Mouse (Mus musculus) liver, embryonic 12.5 days (tissue): Measurements from ENCODE around the gene Nek9. TPM values are rescaled to one million over a fixed set of nuclear protein-coding genes. Genes with fewer than 3 reads are reported as not detected.
A peak's percentile ranks its signal among the peaks of the same experiment; 100 is the strongest.
"Not testable (repeated sequence)": the region's sequence is repeated elsewhere in the genome, so short reads cannot be mapped to it uniquely, and the experiment has no call there.

ENCODE experiments used
- ATAC-seq: fragments of 200-750 bp; cut with Nextera tagmentation; 2 replicates; pipeline ENCODE4 v1.8.0; 2017; ENCODE audit warnings: moderate number of reproducible peaks, mild to moderate bottlenecking, moderate library complexity
- H3K27ac ChIP-seq: fragments of 300-500 bp; sonication (generic); 2 replicates; pipeline ENCODE4 v1.5.1; 2016; ENCODE audit warnings: mild to moderate bottlenecking
- H3K27me3 ChIP-seq: fragments of 300-500 bp; sonication (generic); replicated peaks from 2 replicates; pipeline ENCODE4 v1.6.1; 2016; ENCODE audit warnings: mild to moderate bottlenecking, moderate library complexity
- H3K36me3 ChIP-seq: fragments of 300-500 bp; sonication (generic); 2 replicates; pipeline ENCODE4 v1.6.1; 2016; ENCODE audit warnings: mild to moderate bottlenecking, moderate library complexity
- H3K4me1 ChIP-seq: fragments of 300-500 bp; sonication (generic); 2 replicates; pipeline ENCODE4 v1.6.1; 2016
- H3K4me2 ChIP-seq: fragments of 300-500 bp; sonication (generic); 2 replicates; pipeline ENCODE4 v1.6.1; 2016; ENCODE audit warnings: mild to moderate bottlenecking, moderate library complexity
- H3K4me3 ChIP-seq: fragments of 300-500 bp; sonication (generic); 2 replicates; pipeline ENCODE4 v1.5.1; 2016; ENCODE audit warnings: mild to moderate bottlenecking, moderate library complexity
- H3K9ac ChIP-seq: fragments of 300-500 bp; sonication (generic); 2 replicates; pipeline ENCODE4 v1.6.1; 2016; ENCODE audit warnings: mild to moderate bottlenecking, moderate library complexity
- H3K9me3 ChIP-seq: fragments of 300-500 bp; sonication (generic); replicated peaks from 2 replicates; pipeline ENCODE4 v1.6.1; 2016; ENCODE audit warnings: mild to moderate bottlenecking, moderate library complexity
- WGBS: fragments of 180-500 bp; shearing (Covaris S2); methylation state at CpG from one replicate; pipeline ENCODE4 v1.1.7; 2016; ENCODE audit not compliant: insufficient replicate concordance; 5-methylcytosine and 5-hydroxymethylcytosine counted together
- polyA plus RNA-seq: library from polyadenylated mRNA; unstranded; fragments of >200 nt; fragmentation: Nextera tagmentation; extraction: Ambion mirVana; gene quantifications from 2 replicates; pipeline ENCODE4 v1.2.1, GENCODE M21; 2016

Gene Nek9
- polyA plus RNA-seq, 1 experiment from 2014 or later, result 11.6 TPM

DNA sequence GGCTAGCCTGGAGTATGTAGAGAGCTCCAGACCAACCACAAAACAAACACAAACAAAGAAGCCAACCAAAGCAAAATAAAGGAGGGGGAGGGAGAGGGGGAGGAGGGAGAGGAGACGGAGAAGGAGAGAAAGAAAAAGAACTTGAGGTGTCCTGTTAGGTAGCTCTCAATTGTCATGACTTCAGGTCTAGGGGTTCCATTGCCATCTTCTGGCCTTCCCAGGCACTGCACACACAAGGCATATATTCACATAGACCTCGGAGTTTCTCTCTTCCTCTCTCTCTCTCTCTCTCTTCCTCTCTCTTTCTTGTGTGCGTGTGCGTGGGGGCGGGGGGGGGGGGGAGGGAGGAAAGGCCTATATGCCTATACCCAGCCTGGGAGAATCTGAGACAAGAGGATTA, 52.2 kb downstream of the Nek9 start:
- H3K9me3 ChIP-seq, result no peaks in the 10 kb centered on the region
- peaks cover 18% of the 10 kb centered on the region for H3K4me1 ChIP-seq
- H3K4me3 ChIP-seq, result no peak overlapping the region
- H3K4me2 ChIP-seq, result no peak overlapping the region
- H3K36me3 ChIP-seq, result no peaks in the 10 kb centered on the region
- H3K9ac ChIP-seq, result no peak overlapping the region
- WGBS, result 37% methylated on average over 5 of the region's 5 CpGs
- peaks cover 40% of the 10 kb centered on the region for H3K27me3 ChIP-seq
- H3K27ac ChIP-seq, result no peak overlapping the region
- no peak for ATAC-seq

DNA sequence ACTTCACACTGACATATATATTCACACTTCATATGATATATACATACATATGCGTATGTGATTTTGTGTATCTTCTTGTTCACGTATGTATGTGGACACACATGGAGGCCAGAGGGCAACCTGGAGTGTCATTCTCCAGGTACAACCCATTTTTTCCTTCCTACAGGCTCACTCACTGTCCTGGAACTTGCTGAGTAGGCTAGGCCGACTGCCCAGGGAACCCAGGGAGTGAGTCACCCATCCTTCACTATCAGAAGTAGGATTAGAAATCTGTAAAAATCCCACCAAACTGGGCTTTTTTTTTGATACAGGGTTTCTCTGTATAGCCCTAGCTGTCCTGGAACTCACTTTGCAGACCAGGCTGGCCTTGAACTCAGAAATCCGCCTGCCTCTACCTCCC, 54.2 kb downstream of the Nek9 start:
- Histone ChIP-seq H3K27ac (no peak overlapping the region), H3K9ac (no peak overlapping the region), H3K4me2 (no peak overlapping the region), H3K9me3 (no peaks in the 10 kb centered on the region), H3K4me3 (no peak overlapping the region), H3K27me3 (peaks cover 29% of the 10 kb centered on the region), H3K36me3 (no peaks in the 10 kb centered on the region), H3K4me1 (peaks cover 31% of the 10 kb centered on the region)
- ATAC-seq, result no peak
- 79% methylated on average over 4 of the region's 4 CpGs for WGBS

DNA sequence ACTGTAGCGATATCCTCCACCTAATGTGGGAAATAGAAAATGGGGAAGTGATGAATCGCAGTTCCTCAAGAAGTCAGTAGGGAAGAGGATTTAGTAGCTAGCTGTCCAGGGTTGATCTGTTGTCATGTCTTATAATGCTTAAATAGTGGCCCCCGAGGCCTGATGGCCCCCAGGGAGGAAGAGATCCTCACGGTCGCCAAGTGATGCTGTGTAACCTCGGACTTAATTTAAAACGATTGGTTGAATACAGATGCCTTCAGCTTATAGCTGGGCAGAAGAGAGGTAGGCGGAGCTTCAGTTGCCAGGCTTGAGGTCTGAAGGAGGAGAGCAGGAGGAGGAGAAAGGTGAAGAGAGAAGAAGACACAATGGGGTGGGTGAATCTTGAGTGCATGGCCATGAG, 54.8 kb downstream of the Nek9 start:
- no peak overlapping the region for H3K4me2 ChIP-seq
- H3K27ac ChIP-seq, result no peak overlapping the region
- WGBS, result 39% methylated on average over 8 of the region's 8 CpGs
- no peak overlapping the region for H3K4me3 ChIP-seq
- no peaks in the 10 kb centered on the region for H3K9me3 ChIP-seq
- H3K27me3 ChIP-seq, result peaks cover 22% of the 10 kb centered on the region
- no peak for ATAC-seq
- H3K4me1 ChIP-seq, result peaks cover 35% of the 10 kb centered on the region
- no peak overlapping the region for H3K9ac ChIP-seq
- H3K36me3 ChIP-seq, result no peaks in the 10 kb centered on the region

DNA sequence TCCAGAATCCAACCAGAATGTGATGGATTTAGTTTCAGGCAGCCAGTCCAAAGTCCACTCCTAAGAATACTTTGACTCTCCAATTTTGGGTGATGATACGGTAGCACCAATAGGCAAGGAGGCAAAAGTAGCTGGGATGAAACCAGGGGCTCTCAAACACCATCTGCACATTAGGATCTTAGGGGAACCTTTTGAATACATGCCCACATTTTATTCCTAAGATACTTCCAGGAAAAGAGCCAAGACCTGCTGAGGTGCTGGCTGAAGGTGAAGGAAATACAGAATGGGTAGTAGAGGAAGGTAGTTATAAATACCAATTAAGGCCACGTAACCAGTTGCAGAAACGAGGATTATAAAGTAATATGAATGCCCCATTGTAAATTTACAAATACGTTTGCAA, 57.4 kb downstream of the Nek9 start:
- H3K27me3 ChIP-seq, H3K9ac ChIP-seq, H3K9me3 ChIP-seq, H3K4me3 ChIP-seq, ATAC-seq, H3K36me3 ChIP-seq: not testable (repeated sequence)
- 72% methylated on average over 2 of the region's 4 CpGs for WGBS
- Histone ChIP-seq H3K4me1 (peaks cover 36% of the 10 kb centered on the region), H3K27ac (peak overlapping the region; percentile 25; the same call in 1 of the 2 replicates), H3K4me2 (peak overlapping the region; percentile 71; the same call in 1 of the 2 replicates)

DNA sequence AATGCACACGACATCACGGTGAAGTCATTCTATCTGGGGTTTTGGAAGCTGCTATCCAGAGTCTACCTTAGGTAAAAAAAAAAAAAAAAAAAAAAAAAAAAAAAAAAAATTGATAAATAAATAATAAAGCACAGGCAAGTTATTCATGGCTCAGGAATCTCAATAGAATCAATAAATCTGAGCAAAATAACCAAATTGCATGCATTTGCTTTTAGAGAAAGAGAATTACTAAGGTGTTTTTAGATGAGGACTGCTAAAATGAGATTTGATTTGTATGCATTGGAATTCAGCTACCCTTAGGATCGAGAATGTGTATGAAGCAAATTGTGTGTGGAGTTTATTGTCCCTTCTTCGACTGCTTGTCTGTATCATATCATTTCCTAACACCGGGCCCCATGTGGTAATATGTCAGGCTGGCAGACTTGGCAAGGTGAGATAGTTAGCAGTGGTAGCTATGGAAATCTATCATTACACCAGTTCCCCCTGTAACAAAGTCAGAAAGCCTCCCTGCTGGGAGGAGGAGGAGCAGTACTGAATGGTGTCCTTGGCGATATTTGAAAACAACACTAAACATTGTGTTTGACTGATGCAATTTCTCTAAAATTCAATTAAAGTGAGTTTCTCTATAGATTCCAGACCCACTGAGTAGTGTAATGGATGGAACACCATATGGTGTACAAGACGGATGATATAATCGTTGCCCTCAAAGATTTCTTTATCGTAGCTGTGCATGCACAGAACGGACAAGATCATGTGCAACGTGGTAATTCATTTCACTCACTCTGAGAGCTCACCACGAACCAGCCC, 58.1 kb downstream of the Nek9 start:
- H3K4me3 ChIP-seq, result peak overlapping the region; percentile 78
- no peaks in the 10 kb centered on the region for H3K9me3 ChIP-seq
- WGBS, result 35% methylated on average over 12 of the region's 12 CpGs
- peak overlapping the region; percentile 71 for H3K4me2 ChIP-seq
- peak; percentile 37 for ATAC-seq
- H3K9ac ChIP-seq, result peak overlapping the region; percentile 85; the same call in 1 of the 2 replicates
- H3K27me3 ChIP-seq, result no peaks in the 10 kb centered on the region
- peaks cover 36% of the 10 kb centered on the region for H3K4me1 ChIP-seq
- H3K27ac ChIP-seq, result peak overlapping the region; percentile 25; the same call in 1 of the 2 replicates
- H3K36me3 ChIP-seq, result peaks cover 12% of the 10 kb centered on the region

DNA sequence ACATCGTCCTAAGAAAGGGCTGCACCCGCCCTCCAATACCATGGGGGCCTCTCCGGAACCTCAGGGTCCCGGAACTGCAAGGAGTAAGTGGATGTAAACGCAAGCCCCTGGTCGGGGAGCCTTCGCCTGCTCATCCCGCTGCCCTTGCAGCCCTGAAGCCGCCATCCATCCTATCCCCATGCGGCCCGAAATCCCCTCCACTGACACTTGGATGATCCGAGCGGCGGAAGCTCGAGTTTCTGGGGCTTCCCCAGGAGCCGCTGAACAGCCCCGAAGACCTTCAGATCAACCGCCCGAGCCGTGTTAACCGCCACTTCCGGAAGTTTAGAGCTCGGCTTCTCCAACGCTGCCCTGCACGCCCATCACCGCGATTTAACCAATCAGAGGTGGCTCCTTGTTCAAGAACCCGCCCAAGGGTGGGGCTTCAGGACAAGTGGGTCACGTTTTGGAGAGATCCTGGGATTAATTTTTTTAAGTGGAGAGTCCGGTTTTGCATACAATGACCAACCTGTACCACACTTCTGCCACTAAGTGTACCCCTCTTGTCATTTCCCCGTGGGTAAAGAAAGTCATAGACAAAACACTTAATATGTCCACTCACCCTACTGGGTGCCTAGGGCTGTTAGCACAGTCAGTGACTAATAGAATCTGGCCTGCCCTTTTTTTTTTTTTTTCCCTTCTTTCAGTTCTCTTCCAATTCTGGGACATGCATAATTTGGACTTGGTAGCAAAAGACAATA, 58.9 kb downstream of the Nek9 start:
- Histone ChIP-seq H3K27ac (peak overlapping the region; percentile 89), H3K36me3 (peaks cover 20% of the 10 kb centered on the region), H3K4me1 (peaks cover 36% of the 10 kb centered on the region), H3K4me2 (peak overlapping the region; percentile 71), H3K27me3 (no peaks in the 10 kb centered on the region), H3K4me3 (peak overlapping the region; percentile 78), H3K9me3 (no peaks in the 10 kb centered on the region), H3K9ac (peak overlapping the region; percentile 85)
- under 1% methylated on average over 31 of the region's 31 CpGs for WGBS
- ATAC-seq, result peak; percentile 88

DNA sequence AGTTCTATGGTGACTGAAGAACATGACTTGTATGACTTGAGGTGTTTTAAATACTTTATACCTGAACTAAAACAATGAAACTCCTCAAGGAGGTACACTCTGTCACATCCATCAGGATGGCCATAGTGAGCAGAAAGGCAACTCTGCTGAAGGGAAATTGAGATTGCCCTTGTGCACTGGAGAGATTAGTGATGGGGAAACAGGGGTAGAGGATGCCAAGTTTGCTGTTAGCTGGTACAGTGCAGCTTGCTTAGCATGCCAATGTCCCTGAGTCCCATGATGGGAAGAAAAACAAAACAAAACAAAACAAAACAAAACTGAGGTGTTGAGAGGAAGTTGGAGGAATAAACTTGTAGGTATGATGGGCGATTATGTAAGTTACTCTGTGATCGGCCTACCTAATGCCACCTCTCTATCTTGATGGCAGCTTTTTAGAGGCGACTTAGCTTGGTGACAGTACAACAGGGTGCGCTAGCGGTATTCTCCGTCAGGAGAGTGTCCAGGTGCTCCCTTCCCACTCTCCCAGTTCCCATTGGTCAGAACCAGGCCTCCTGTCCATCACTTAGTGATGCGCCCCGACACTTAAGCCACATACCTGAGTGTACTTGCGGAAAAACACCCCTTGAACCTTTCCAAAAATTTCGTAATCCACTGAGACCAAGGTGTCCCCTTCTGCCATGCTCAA, 59.6 kb downstream of the Nek9 start:
- Histone ChIP-seq H3K4me1 (peaks cover 36% of the 10 kb centered on the region), H3K9me3 (no peaks in the 10 kb centered on the region), H3K36me3 (peaks cover 27% of the 10 kb centered on the region), H3K27me3 (no peaks in the 10 kb centered on the region), H3K9ac (peak overlapping the region; percentile 85), H3K4me2 (peak overlapping the region; percentile 71), H3K27ac (peak overlapping the region; percentile 89), H3K4me3 (peak overlapping the region; percentile 78)
- peak; percentile 62 for ATAC-seq
- WGBS, result 3% methylated on average over 10 of the region's 10 CpGs

DNA sequence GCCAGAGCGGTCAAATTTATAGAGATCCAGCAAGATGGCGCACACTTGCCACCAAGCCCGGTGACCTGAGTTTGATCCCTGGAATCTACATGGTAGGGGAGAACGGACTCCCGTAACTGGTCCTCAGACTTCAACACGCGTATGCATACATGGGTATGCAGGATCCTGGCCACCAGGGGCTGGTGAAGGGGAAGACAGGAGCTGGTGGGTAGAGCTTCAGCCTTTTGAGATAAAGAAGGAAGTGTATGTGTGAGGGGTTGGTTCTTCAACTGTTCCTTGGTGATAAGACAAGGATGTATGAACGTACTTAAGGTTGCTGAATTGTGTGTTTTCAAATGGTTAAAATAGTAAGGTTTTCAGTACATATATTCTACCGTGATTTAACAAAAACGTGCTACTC, 60.2 kb downstream of the Nek9 start:
- 53% methylated on average over 10 of the region's 10 CpGs for WGBS
- no peaks in the 10 kb centered on the region for H3K9me3 ChIP-seq
- H3K27ac ChIP-seq, result peak overlapping the region; percentile 77
- peak overlapping the region; percentile 78 for H3K4me3 ChIP-seq
- peaks cover 39% of the 10 kb centered on the region for H3K4me1 ChIP-seq
- peak; percentile 80 for ATAC-seq
- H3K4me2 ChIP-seq, result peak overlapping the region; percentile 71
- peaks cover 33% of the 10 kb centered on the region for H3K36me3 ChIP-seq
- H3K9ac ChIP-seq, result peak overlapping the region; percentile 52; the same call in 1 of the 2 replicates
- H3K27me3 ChIP-seq, result no peaks in the 10 kb centered on the region

DNA sequence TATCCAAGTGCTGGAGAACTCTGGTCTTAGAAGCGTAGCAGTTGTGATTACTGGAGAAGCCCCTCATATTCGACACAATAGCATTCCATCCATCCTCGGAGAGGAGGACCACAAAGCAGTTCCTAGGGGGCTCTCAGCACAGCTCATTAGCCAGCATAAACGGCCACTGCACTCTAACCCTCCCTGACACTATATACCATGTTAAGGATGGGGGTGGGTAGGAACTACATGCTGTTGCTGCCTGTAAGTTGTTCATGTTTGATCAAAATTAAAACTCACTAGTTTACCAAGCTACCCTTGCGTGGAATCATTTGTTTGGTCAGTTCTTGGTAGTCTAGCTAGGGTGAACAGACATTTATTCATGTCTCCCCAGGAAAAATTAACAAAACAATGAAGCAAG, 62.9 kb downstream of the Nek9 start:
- WGBS, result 82% methylated on average over 5 of the region's 5 CpGs
- H3K4me3 ChIP-seq, result no peak overlapping the region
- H3K27me3 ChIP-seq, result no peaks in the 10 kb centered on the region
- peaks cover 34% of the 10 kb centered on the region for H3K36me3 ChIP-seq
- H3K4me1 ChIP-seq, result peaks cover 52% of the 10 kb centered on the region
- ATAC-seq, result no peak
- no peaks in the 10 kb centered on the region for H3K9me3 ChIP-seq
- H3K4me2 ChIP-seq, result no peak overlapping the region
- H3K9ac ChIP-seq, result no peak overlapping the region
- no peak overlapping the region for H3K27ac ChIP-seq

DNA sequence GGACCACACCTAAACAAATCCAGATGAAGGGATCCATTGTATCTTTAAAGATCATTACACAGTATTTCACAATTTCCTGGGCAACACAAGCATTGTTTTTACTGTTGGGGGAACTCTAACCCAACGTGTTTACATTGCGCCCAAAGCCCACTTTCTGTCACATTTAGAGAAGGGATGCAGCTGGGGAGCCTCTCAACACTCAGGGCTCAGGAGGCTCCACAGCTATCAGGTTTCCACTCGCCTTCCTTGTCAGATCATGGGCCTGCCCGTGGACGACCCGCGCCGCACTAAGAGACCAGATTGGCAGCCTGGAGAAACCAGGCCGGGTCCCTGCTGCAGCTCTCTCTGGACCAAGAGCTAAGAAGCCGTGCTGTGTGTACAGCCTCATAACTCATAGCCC, 65.7 kb downstream of the Nek9 start:
- H3K9ac ChIP-seq, result no peak overlapping the region
- no peaks in the 10 kb centered on the region for H3K27me3 ChIP-seq
- peaks cover 45% of the 10 kb centered on the region for H3K4me1 ChIP-seq
- WGBS, result 73% methylated on average over 10 of the region's 10 CpGs
- peaks cover 42% of the 10 kb centered on the region for H3K36me3 ChIP-seq
- H3K4me3 ChIP-seq, result no peak overlapping the region
- no peaks in the 10 kb centered on the region for H3K9me3 ChIP-seq
- H3K4me2 ChIP-seq, result no peak overlapping the region
- no peak overlapping the region for H3K27ac ChIP-seq
- ATAC-seq, result no peak

DNA sequence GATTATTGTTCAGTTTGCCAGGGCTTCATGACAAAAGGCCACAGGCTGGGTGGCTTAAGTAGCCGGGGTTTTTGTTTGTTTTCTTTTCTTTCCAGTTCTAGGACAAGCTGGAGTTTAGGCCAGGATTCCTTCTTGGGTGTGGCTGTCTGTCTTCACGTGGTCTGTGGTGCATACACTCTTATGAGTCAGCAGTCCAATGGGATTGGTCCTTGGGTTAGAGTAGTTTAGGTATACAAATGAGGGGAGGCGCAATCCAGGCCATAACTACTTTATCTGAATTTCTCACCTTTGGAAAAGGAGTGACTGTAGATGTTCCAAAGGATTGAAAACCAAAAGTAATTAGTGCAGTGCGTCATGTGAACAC, 67.3 kb downstream of the Nek9 start:
- no peak overlapping the region for H3K27ac ChIP-seq
- 60% methylated on average over 4 of the region's 4 CpGs for WGBS
- H3K4me3 ChIP-seq, result no peak overlapping the region
- peaks cover 44% of the 10 kb centered on the region for H3K36me3 ChIP-seq
- H3K9me3 ChIP-seq, result no peaks in the 10 kb centered on the region
- no peak overlapping the region for H3K9ac ChIP-seq
- ATAC-seq, result peak; percentile 60
- no peaks in the 10 kb centered on the region for H3K27me3 ChIP-seq
- H3K4me1 ChIP-seq, result peaks cover 33% of the 10 kb centered on the region
- H3K4me2 ChIP-seq, result no peak overlapping the region
